Mouse (Mus musculus) midbrain, embryonic 16.5 days (tissue): ENCODE results near the gene Dnal1. TPM values are rescaled to one million over a fixed set of nuclear protein-coding genes. Genes with fewer than 3 reads are reported as not detected.

ENCODE experiments used
- ATAC-seq: fragments of 200-750 bp; cut with Nextera tagmentation; 2 replicates; pipeline ENCODE4 v1.8.0; 2017; ENCODE audit warnings: moderate TSS enrichment
- H3K27ac ChIP-seq: fragments of 300-500 bp; sonication (generic); 2 replicates; pipeline ENCODE4 v1.5.1; 2014; ENCODE audit warnings: mild to moderate bottlenecking, low read length, mixed read lengths
- H3K27me3 ChIP-seq: fragments of 300-500 bp; sonication (generic); 2 replicates; pipeline ENCODE4 v1.6.1; 2014; ENCODE audit warnings: low read depth, low read length, mixed read lengths; ENCODE audit not compliant: control insufficient read depth, insufficient read depth
- H3K36me3 ChIP-seq: fragments of 300-500 bp; sonication (generic); 2 replicates; pipeline ENCODE4 v1.6.1; 2014; ENCODE audit warnings: mild to moderate bottlenecking, low read length, moderate library complexity, mixed read lengths; ENCODE audit not compliant: control insufficient read depth, insufficient read depth
- H3K4me1 ChIP-seq: fragments of 300-500 bp; sonication (generic); 2 replicates; pipeline ENCODE4 v1.6.1; 2014; ENCODE audit warnings: mild to moderate bottlenecking, low read length, mixed read lengths; ENCODE audit not compliant: control insufficient read depth, insufficient read depth
- H3K4me2 ChIP-seq: fragments of 300-500 bp; sonication (generic); 2 replicates; pipeline ENCODE4 v1.6.1; 2014; ENCODE audit warnings: mild to moderate bottlenecking, low read length, mixed read lengths
- H3K4me3 ChIP-seq: fragments of 300-500 bp; sonication (generic); 2 replicates; pipeline ENCODE4 v1.5.1; 2014; ENCODE audit warnings: low read depth, mild to moderate bottlenecking, low read length, moderate library complexity, mixed read lengths
- H3K9ac ChIP-seq: fragments of 300-500 bp; sonication (generic); 2 replicates; pipeline ENCODE4 v1.6.1; 2014; ENCODE audit warnings: low read depth, low read length, mixed read lengths
- H3K9me3 ChIP-seq: fragments of 300-500 bp; sonication (generic); replicated peaks from 2 replicates; pipeline ENCODE4 v1.6.1; 2014; ENCODE audit warnings: mild to moderate bottlenecking, low read length, mixed read lengths; ENCODE audit not compliant: control insufficient read depth, poor library complexity, severe bottlenecking
- WGBS: fragments of 180-500 bp; shearing (Covaris S2); extraction: QIAGEN DNeasy Blood & Tissue Kit; methylation state at CpG from one replicate; pipeline ENCODE4 v1.1.7; 2014; 5-methylcytosine and 5-hydroxymethylcytosine counted together
- polyA plus RNA-seq: library from polyadenylated mRNA; unstranded; fragments of >200 nt; fragmentation: Nextera tagmentation; extraction: Ambion mirVana; gene quantifications from 2 replicates; pipeline ENCODE4 v1.2.1, GENCODE M21; 2015

The Dnal1 gene
- polyA plus RNA-seq, 1 experiment from 2014 or later = 9.1 TPM

- no peak overlapping the region for H3K4me2 ChIP-seq
- 0 out of 2 replicates have a peak, but pooled peaks cover 2% of the 10 kb centered on the region for H3K36me3 ChIP-seq
- no peak overlapping the region for H3K4me3 ChIP-seq
- no peak for ATAC-seq
- peaks cover 14% of the 10 kb centered on the region for H3K4me1 ChIP-seq
- no peaks in the 10 kb centered on the region for H3K9me3 ChIP-seq
- no peaks in the 10 kb centered on the region for H3K27me3 ChIP-seq
- no peak overlapping the region for H3K9ac ChIP-seq
- WGBS = 73% methylated on average over 32 of the region's 32 CpGs
- no peak overlapping the region for H3K27ac ChIP-seq
Observed at GRCm38 (mm10) chr12:84152352-84153190, 38.4 kb downstream of the Dnal1 start.

GRCm38 (mm10) chr12:84153414-84153813 lies 39.2 kb downstream of the Dnal1 start:
- Histone ChIP-seq H3K36me3 (0 out of 2 replicates have a peak, but pooled peaks cover 4% of the 10 kb centered on the region), H3K27ac (no peak overlapping the region), H3K4me2 (no peak overlapping the region), H3K4me3 (no peak overlapping the region), H3K4me1 (peaks cover 11% of the 10 kb centered on the region), H3K27me3 (no peaks in the 10 kb centered on the region), H3K9me3 (no peaks in the 10 kb centered on the region), H3K9ac (no peak overlapping the region)
- WGBS = 83% methylated on average over 6 of the region's 6 CpGs
- ATAC-seq = no peak

GRCm38 (mm10) chr12:84154786-84155522 lies 40.8 kb downstream of the Dnal1 start:
- peaks cover 16% of the 10 kb centered on the region; the same call in 1 of the 2 replicates for H3K36me3 ChIP-seq
- peaks cover 2% of the 10 kb centered on the region for H3K4me1 ChIP-seq
- H3K27ac ChIP-seq = no peak overlapping the region
- ATAC-seq = no peak
- H3K4me3 ChIP-seq = no peak overlapping the region
- H3K9ac ChIP-seq = no peak overlapping the region
- no peaks in the 10 kb centered on the region for H3K27me3 ChIP-seq
- WGBS = 81% methylated on average over 11 of the region's 11 CpGs
- H3K4me2 ChIP-seq = no peak overlapping the region
- H3K9me3 ChIP-seq = no peaks in the 10 kb centered on the region

- H3K27ac ChIP-seq = no peak overlapping the region
- peaks cover 16% of the 10 kb centered on the region; the same call in 1 of the 2 replicates for H3K36me3 ChIP-seq
Observed at GRCm38 (mm10) chr12:84155523-84155871, 41.3 kb downstream of the Dnal1 start.

GRCm38 (mm10) chr12:84156210-84156609 lies 42.0 kb downstream of the Dnal1 start:
- 94% methylated on average over 18 of the region's 18 CpGs for WGBS
- peaks cover 16% of the 10 kb centered on the region; the same call in 1 of the 2 replicates for H3K36me3 ChIP-seq

More at GRCm38 (mm10) chr12:84155523-84155871, 41.3 kb downstream of the Dnal1 start:
- Histone ChIP-seq H3K4me3 (no peak overlapping the region), H3K4me1 (no peaks in the 10 kb centered on the region), H3K9ac (no peak overlapping the region), H3K9me3 (no peaks in the 10 kb centered on the region), H3K4me2 (no peak overlapping the region), H3K27me3 (no peaks in the 10 kb centered on the region)
- no peak for ATAC-seq
- WGBS = 78% methylated on average over 2 of the region's 2 CpGs

GRCm38 (mm10) chr12:84158156-84158555 lies 44.0 kb downstream of the Dnal1 start:
- Histone ChIP-seq H3K4me3 (no peak overlapping the region), H3K36me3 (peaks cover 16% of the 10 kb centered on the region; the same call in 1 of the 2 replicates), H3K9ac (no peak overlapping the region), H3K4me2 (no peak overlapping the region), H3K27me3 (no peaks in the 10 kb centered on the region), H3K9me3 (no peaks in the 10 kb centered on the region), H3K4me1 (no peaks in the 10 kb centered on the region), H3K27ac (no peak overlapping the region)
- WGBS = 93% methylated on average over 14 of the region's 14 CpGs
- no peak for ATAC-seq

More at GRCm38 (mm10) chr12:84156210-84156609, 42.0 kb downstream of the Dnal1 start:
- Histone ChIP-seq H3K27ac (no peak overlapping the region), H3K9ac (no peak overlapping the region), H3K4me2 (no peak overlapping the region), H3K9me3 (no peaks in the 10 kb centered on the region), H3K27me3 (no peaks in the 10 kb centered on the region), H3K4me3 (no peak overlapping the region), H3K4me1 (no peaks in the 10 kb centered on the region)
- ATAC-seq = no peak

GRCm38 (mm10) chr12:84160491-84160890 lies 46.3 kb downstream of the Dnal1 start:
- H3K36me3 ChIP-seq = peaks cover 14% of the 10 kb centered on the region; the same call in 1 of the 2 replicates
- no peak overlapping the region for H3K4me2 ChIP-seq
- ATAC-seq = no peak
- H3K4me1 ChIP-seq = no peaks in the 10 kb centered on the region
- 97% methylated on average over 8 of the region's 8 CpGs for WGBS
- no peak overlapping the region for H3K9ac ChIP-seq
- no peak overlapping the region for H3K27ac ChIP-seq
- H3K9me3 ChIP-seq = no peaks in the 10 kb centered on the region
- no peaks in the 10 kb centered on the region for H3K27me3 ChIP-seq
- H3K4me3 ChIP-seq = no peak overlapping the region

GRCm38 (mm10) chr12:84161116-84161515 lies 47.0 kb downstream of the Dnal1 start:
- Histone ChIP-seq H3K4me1 (no peaks in the 10 kb centered on the region), H3K9me3 (no peaks in the 10 kb centered on the region), H3K9ac (no peak overlapping the region), H3K27me3 (no peaks in the 10 kb centered on the region), H3K36me3 (peaks cover 13% of the 10 kb centered on the region; the same call in 1 of the 2 replicates), H3K4me3 (no peak overlapping the region), H3K27ac (no peak overlapping the region), H3K4me2 (no peak overlapping the region)
- ATAC-seq = no peak
- 81% methylated on average over 8 of the region's 8 CpGs for WGBS
